Mouse (Mus musculus) C2C12 (cell line): ENCODE data around the gene Ttbk1.

Experiments
- CEBPB ChIP-seq: IDR thresholded peaks from one replicate; pipeline ENCODE4 v1.6.1; 2011; ENCODE audit warnings: low read depth, mild to moderate bottlenecking, control low read depth, moderate library complexity
- CTCF ChIP-seq: IDR thresholded peaks from one replicate; pipeline ENCODE4 v1.5.1; 2011; ENCODE audit not compliant: control insufficient read depth, insufficient read depth, insufficient read length
- FOSL1 ChIP-seq: IDR thresholded peaks from one replicate; pipeline ENCODE4 v1.8.0; 2011; ENCODE audit warnings: mild to moderate bottlenecking, low read length; ENCODE audit not compliant: poor library complexity, insufficient read depth, severe bottlenecking
- MAX ChIP-seq: IDR thresholded peaks from one replicate; pipeline ENCODE4 v1.6.1; 2011; ENCODE audit warnings: mild to moderate bottlenecking, control low read depth
- MYOG ChIP-seq: IDR thresholded peaks from one replicate; pipeline ENCODE4 v1.6.1; 2011; ENCODE audit not compliant: control insufficient read depth, insufficient read length; ENCODE audit errors: extremely low read depth
- USF1 ChIP-seq: IDR thresholded peaks from one replicate; pipeline ENCODE4 v1.6.1; 2011; ENCODE audit warnings: low read depth, mild to moderate bottlenecking, control low read depth, moderate library complexity

DNA sequence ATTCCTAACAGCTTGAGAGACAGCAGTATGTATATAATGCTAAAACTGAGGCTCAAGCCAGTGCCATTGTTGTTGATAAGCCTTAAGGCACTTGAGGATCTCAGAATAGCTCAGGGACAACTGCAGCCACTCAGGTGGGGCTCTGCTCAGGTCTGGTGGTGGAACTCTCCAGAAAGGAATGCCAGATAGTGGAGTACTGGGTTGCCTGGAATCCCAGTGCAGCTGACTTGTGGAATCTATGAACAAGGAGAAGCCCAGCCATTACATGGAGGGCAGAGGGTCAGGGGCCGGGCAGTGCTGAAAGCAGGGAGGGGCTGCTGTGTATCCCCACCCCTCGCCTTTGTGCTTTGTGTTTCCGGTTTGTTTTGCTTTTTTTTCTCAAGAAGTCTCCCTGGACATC is 29.0 kb downstream of the Ttbk1 start:
- no peak for TF ChIP-seq USF1
- TF ChIP-seq CTCF = no peak
- no peak for TF ChIP-seq CEBPB
- no peak for TF ChIP-seq MAX
- TF ChIP-seq FOSL1 = no peak
- TF ChIP-seq MYOG = no peak
